Mouse (Mus musculus): ENCODE measurements around the gene Smad9.

- TF ChIP-seq EP300 (IDR thresholded peaks at IDR 0.05; ENCODE audit: low read depth): no peak
- TF ChIP-seq CTCF (IDR thresholded peaks at IDR 0.05; ENCODE audit: low read depth): peak; percentile 66
These were observed 38.4 kb downstream of the Smad9 start for GRCm38 (mm10) chr3:54793762-54794161.

Measured in liver, embryonic 14.5 days (tissue).